Mouse (Mus musculus) kidney, adult 2 months (tissue): Measurements from ENCODE around the gene Clec4n. TPM values are rescaled to one million over a fixed set of nuclear protein-coding genes. Genes with fewer than 3 reads are reported as not detected.

Source experiments
- DNase-seq: peaks from one replicate; pipeline ENCODE4 v3.0.0; 2021
- H3K27ac ChIP-seq: fragments of 200-500 bp; 2 replicates; pipeline ENCODE4 v1.5.1; 2012; ENCODE audit warnings: low read depth, low read length, control low read depth, inconsistent platforms; ENCODE audit not compliant: insufficient read depth
- H3K27me3 ChIP-seq: fragments of 200-500 bp; replicated peaks from 2 replicates; pipeline ENCODE4 v1.6.1; 2012; ENCODE audit warnings: mild to moderate bottlenecking, moderate library complexity, low read length, inconsistent platforms; ENCODE audit not compliant: control insufficient read depth, insufficient read depth
- H3K36me3 ChIP-seq: fragments of 200-500 bp; 2 replicates; pipeline ENCODE4 v1.6.1; 2012; ENCODE audit warnings: mild to moderate bottlenecking, moderate library complexity, low read length, inconsistent platforms; ENCODE audit not compliant: control insufficient read depth, insufficient read depth
- H3K4me1 ChIP-seq: fragments of 200-500 bp; 2 replicates; pipeline ENCODE4 v1.6.1; 2011; ENCODE audit warnings: low read length; ENCODE audit not compliant: control insufficient read depth, insufficient read depth
- H3K4me3 ChIP-seq: fragments of 200-500 bp; 2 replicates; pipeline ENCODE4 v1.5.1; 2011; ENCODE audit warnings: mild to moderate bottlenecking, low read depth, low read length, control low read depth; ENCODE audit not compliant: insufficient read depth
- CTCF ChIP-seq: fragments of 200-500 bp; conservative IDR thresholded peaks from 2 replicates; pipeline ENCODE4 v1.5.1; 2011; ENCODE audit warnings: low read depth, mild to moderate bottlenecking, control low read depth, low read length, moderate library complexity, mixed read lengths; ENCODE audit not compliant: insufficient read depth, insufficient read length
- POLR2A ChIP-seq: fragments of 200-500 bp; IDR thresholded peaks from one replicate; pipeline ENCODE4 v1.6.1; 2011; ENCODE audit warnings: low read depth, low read length, control low read depth
- WGBS: fragments of 180-500 bp; shearing (Covaris S2); methylation state at CpG from one replicate; pipeline ENCODE4 v1.1.7; 2018; 5-methylcytosine and 5-hydroxymethylcytosine counted together
- polyA plus RNA-seq: library from polyadenylated mRNA; depleted of rRNA; stranded (reverse); fragments of >200 nt; gene quantifications from 2 replicates; pipeline ENCODE4 v1.2.3, GENCODE M21; 2012

Clec4n gene
- polyA plus RNA-seq, 1 experiment, result 1.5 TPM

DNA sequence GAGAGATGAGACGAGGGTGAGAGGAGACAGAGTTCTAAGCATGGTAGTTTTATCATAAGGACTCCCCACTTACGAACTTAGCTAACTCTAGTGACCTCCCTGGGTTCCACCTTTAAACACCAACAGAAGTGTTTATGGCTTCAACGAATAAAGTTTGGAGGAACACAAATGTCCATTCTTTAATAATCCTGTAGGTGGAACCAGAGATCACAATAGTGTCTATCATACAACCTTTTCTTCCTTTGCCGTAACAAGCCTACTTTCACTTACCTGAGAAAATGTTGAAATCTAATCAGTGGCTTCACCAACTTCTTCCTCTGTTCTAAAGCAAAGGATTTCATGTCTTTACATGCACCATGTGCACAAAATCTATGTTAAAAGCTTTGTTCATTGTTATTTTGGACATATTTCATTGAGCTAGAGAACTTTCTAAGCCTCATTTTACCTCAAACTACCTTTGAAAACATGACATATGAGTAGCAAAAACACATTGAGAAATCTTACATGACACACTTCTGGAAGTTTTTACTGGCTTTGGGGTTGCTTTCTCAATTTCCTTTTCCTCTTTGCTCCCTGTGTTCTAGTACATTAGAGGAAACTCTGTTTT lies 32.0 kb downstream of the Clec4n start, which contains the start of gene Clec4d:
Gene Clec4d, plus strand, starts transcription at position 557 of the 607 bp plus-strand sequence.
- Histone ChIP-seq H3K4me1 (no peaks in the 10 kb centered on the region), H3K36me3 (no peaks in the 10 kb centered on the region), H3K27ac (no peak within 1 kb of the TSS), H3K4me3 (no peak within 1 kb of the TSS), H3K27me3 (no peaks in the 10 kb centered on the region)
- 43% methylated on average over 4 of the region's 4 CpGs for WGBS
- no peak for DNase-seq
- TF ChIP-seq POLR2A, result no peak
- TF ChIP-seq CTCF, result no peak

DNA sequence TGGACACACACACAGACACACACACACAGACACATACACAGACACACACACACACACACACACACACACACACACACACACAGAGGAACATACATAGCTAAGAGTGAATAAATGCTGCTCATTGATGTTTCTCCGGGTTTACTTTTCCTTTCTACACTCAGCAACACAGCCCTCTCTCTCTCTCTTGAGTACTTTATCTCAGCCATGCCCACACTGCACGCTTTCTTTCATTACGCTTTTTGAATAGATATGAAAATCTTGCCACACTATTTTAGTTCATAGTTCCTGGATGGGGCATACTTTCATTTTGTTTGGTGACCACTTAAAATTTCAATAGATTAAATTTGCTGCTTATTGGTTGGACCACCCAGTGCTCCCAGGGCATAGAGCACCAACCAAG lies 34.6 kb downstream of the Clec4n start:
- no peak overlapping the region for H3K4me3 ChIP-seq
- no peaks in the 10 kb centered on the region for H3K27me3 ChIP-seq
- DNase-seq, result no peak
- no peaks in the 10 kb centered on the region for H3K36me3 ChIP-seq
- H3K4me1 ChIP-seq, result no peaks in the 10 kb centered on the region
- H3K27ac ChIP-seq, result no peak overlapping the region
- 87% methylated on average over 3 of the region's 3 CpGs for WGBS
- TF ChIP-seq POLR2A (no peak), CTCF (no peak)

DNA sequence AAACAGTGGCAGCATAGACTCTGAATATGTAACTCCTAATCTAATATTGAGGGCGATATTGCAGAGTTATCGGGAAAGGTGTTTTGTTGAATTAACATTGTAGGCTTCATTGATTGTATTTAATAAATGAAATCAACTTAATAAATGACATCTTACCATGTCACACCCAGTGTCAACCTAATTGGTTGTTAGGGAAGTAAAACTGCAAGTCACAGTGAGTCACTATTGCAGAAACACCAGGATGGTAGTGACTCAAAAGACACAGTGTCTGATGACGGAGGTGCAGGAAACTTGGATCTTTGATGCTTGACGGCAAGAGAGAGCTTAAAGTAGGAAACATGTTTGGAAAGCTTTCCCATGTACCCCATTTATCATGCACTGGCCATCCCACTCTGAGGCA lies 36.2 kb downstream of the Clec4n start:
- no peak overlapping the region for H3K27ac ChIP-seq
- H3K4me1 ChIP-seq, result no peaks in the 10 kb centered on the region
- no peak for DNase-seq
- H3K4me3 ChIP-seq, result no peak overlapping the region
- TF ChIP-seq POLR2A (no peak), CTCF (no peak)
- no peaks in the 10 kb centered on the region for H3K27me3 ChIP-seq
- 87% methylated on average over 4 of the region's 4 CpGs for WGBS
- H3K36me3 ChIP-seq, result no peaks in the 10 kb centered on the region

DNA sequence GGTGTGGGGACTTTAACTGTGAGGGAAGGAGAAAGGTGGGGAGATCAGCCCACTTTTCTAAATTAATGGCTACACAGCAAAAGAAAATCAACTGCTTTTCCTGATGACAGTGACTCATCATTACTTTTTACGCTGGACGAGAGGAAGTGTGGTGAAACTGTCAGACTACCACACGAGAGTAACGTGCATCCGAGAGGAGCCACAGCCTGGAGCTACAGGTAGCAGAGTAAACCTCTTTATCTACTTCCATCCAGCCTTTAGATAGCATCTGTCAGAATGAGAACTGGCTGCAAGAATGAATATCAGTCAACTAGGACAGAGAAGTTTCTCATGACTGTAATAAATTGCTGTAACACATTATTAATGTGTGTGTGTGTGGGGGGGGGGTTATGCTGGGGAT lies 37.3 kb downstream of the Clec4n start:
- Histone ChIP-seq H3K4me3 (no peak overlapping the region), H3K4me1 (no peaks in the 10 kb centered on the region), H3K27ac (no peak overlapping the region), H3K27me3 (no peaks in the 10 kb centered on the region), H3K36me3 (no peaks in the 10 kb centered on the region)
- no peak for DNase-seq
- TF ChIP-seq CTCF (no peak), POLR2A (no peak)
- 67% methylated on average over 5 of the region's 5 CpGs for WGBS

DNA sequence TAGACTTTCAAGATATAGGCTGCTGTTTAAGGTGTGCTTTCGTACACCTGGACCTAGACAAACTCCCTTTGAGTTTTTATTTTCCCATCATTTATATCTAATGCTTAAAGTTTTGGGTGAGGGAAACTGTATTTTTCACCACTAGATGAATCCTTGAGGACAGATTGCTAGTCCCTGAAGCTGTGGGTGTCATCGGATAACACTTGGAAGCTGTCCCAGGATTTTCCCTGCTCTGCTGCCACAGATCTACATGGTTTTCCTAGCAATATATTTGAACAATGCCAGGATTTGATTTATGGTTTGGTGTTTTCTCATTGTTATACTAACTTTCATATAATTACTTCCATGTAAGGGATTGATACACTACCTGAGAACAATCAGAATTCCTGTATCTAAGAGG lies 49.8 kb downstream of the Clec4n start:
- H3K4me3 ChIP-seq, result no peak overlapping the region
- no peaks in the 10 kb centered on the region for H3K4me1 ChIP-seq
- no peaks in the 10 kb centered on the region for H3K27me3 ChIP-seq
- no peak for DNase-seq
- no peak overlapping the region for H3K27ac ChIP-seq
- TF ChIP-seq CTCF (no peak), POLR2A (no peak)
- WGBS, result 88% methylated on average over 2 of the region's 2 CpGs
- H3K36me3 ChIP-seq, result no peaks in the 10 kb centered on the region

DNA sequence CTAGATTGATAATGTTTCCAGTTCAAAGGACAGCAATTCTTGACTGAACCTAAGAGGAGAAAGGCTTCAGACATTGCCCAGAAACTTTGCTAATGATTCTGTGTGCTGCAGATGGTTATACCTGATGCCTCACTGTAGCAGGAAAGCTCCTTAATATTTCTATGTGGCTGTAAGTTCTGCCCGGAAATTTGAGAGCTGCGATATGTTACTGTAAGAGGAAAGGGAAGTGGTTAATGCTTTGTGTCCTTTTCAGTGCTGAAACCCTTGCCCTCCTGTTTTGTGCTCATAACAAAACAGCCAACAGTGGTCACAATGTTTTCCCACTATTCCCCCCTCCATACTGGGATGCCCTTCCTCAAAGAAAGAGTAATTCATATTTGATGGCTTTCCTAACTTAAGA lies 56.7 kb downstream of the Clec4n start:
- WGBS, result 80% methylated on average over 2 of the region's 2 CpGs
- H3K4me1 ChIP-seq, result no peaks in the 10 kb centered on the region
- no peak overlapping the region for H3K27ac ChIP-seq
- no peak for TF ChIP-seq POLR2A
- TF ChIP-seq CTCF, result no peak
- DNase-seq, result no peak
- H3K27me3 ChIP-seq, result no peaks in the 10 kb centered on the region
- H3K36me3 ChIP-seq, result no peaks in the 10 kb centered on the region
- H3K4me3 ChIP-seq, result no peak overlapping the region

DNA sequence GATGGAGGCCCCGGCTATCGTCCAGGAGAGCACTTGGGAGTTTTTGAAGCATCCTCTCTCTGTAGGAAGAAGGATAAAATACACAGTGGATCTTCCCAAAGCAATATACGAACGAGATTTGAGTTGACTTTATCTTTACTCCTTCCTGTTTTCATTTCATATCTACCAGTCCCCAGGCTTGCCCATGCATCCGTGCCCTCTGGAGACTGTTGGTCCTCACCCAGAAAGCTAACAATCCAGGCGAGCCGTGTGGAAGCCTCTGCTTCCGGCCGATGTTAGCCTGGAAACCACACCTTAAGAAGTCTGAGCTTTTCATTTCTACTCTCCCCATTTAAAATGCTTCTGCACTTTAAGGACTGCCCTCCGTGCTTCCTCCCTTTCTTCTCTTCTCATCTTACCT lies 59.3 kb downstream of the Clec4n start:
- no peak for TF ChIP-seq POLR2A
- no peak for TF ChIP-seq CTCF
- no peak overlapping the region for H3K4me3 ChIP-seq
- H3K36me3 ChIP-seq, result no peaks in the 10 kb centered on the region
- H3K27ac ChIP-seq, result no peak overlapping the region
- DNase-seq, result no peak
- H3K27me3 ChIP-seq, result no peaks in the 10 kb centered on the region
- WGBS, result 72% methylated on average over 10 of the region's 10 CpGs
- no peaks in the 10 kb centered on the region for H3K4me1 ChIP-seq
